Mouse (Mus musculus) megakaryocyte, adult 5-6 weeks (primary cell): ENCODE results near the gene Cul9. TPM values are rescaled to one million over a fixed set of nuclear protein-coding genes. Genes with fewer than 3 reads are reported as not detected.

Experiments used
- ATAC-seq: 2 replicates; pipeline ENCODE4 v1.8.0; 2016; ENCODE audit warnings: mild to moderate bottlenecking, inconsistent platforms; ENCODE audit not compliant: poor library complexity, severe bottlenecking
- total RNA-seq, 2 experiments: library from RNA; stranded (forward) in 1 of 2; stranded (reverse) in 1 of 2; fragments of 153-499, 151-499 nt in 1 of 2; fragments of 221-1000, 200-1000 nt in 1 of 2; gene quantifications; 2 replicates each; pipeline versions ENCODE4 v1.2.3 to v1.2.4; 2015 to 2017

Cul9 gene
- total RNA-seq, 2 experiments from 2014 or later: 4.3 to 4.4 TPM

DNA sequence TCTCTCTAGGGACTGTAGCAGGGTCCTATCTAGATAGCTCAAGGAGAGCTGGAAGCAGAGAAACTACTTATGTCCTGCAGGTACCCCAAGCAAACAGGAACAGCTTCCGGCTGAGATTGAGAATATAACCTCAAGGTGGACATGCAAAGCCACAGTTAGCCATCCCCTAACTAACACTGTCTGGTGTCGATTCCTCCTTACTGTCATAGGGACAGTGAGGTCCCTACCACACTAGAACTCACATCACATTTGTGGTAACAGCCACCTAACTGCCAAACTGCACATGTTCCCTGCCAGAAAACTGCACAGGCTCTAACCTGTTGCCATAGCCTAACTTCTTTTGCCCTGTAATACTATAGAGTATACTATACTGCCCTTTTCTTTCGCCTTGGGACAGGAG lies 7.7 kb upstream of the Cul9 start:
- no peak for ATAC-seq

DNA sequence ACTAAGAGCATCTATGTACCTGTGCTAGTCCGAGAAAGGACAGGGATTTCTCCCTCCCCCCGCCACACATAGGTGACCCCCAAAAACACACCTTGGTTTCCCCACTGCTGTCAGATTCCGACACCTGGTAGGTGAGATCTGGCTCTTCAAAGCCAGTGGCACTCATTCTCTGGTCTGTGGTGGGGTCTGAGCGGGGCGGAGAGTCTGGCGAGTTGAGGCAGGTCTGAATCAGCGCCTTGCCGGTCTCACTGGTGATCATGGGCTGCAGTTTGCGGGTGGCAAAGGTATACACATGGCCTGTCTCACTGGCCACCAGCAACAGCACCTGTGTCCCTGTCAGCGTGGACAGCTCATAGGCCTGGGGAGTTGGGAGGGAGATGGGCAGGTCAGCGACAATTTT lies 7.3 kb upstream of the Cul9 start:
- no peak for ATAC-seq

DNA sequence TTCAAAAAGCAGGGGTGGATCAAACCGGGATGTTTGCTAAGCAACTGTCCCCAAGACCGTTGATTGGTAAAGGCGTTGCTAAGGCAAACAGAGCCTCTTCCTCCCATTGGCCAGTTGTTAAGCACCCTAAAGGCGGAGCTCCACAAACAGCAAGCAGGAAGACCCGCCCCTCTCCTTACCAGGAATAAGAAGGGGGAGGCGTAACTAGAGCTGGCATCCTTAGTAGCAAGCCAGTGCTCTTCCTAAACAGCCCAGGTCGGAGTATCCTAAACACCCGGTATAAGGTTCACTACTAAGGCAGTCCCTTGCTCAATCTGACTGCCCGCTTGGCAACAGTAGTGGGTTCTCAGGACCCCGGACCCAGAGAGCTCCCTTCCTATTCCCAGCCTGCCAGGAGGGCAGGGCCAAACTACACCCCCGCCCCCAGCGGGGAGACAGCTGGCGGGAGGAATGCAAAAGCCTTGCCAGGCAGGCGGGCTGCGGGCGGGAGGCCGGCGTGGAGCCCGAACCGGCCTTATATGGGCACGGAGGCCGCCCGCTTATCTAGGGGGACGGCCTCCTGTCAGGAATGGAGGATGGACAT lies 6.7 kb upstream of the Cul9 start:
- ATAC-seq: peak; percentile 16; the same call in 1 of the 2 replicates

DNA sequence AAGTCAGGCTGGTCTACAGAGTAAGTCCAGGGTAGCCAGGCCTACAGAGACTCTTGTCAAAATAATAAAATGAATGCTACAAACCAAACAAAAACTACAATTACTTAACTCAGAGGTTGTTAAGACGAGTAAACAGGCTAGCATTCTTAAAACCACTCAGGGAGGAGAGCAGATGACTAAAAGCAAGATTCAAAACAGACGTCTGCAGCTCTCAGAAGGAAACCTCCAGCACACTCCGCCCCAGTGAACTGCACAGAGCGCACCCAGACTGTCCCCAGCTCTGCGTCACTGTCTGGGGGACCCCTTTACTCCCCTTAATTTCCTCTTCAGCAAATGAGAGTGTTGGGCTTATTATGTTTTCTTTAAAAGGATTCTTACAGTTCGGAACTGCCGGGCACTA lies 6.0 kb upstream of the Cul9 start:
- no peak for ATAC-seq

DNA sequence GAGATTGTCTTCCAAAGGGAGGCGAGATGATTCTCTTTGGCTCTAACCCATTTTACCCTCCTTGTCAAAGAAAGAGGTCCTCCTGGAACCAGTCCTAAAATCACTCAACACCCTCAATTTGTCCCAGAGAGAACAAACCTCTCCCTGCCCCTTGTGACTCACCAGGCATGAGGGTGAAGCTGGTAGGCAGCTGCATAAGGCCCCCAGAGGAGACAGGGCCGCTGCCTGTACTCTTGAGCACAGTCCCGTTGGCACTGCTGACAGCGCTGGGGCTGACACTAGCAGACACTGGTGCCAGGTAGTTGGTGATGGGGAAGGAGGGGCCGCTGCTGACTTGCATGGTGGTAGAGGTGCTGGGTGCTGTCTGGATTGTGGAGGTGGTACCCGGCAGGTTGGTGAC lies 5.2 kb upstream of the Cul9 start:
- no peak for ATAC-seq

DNA sequence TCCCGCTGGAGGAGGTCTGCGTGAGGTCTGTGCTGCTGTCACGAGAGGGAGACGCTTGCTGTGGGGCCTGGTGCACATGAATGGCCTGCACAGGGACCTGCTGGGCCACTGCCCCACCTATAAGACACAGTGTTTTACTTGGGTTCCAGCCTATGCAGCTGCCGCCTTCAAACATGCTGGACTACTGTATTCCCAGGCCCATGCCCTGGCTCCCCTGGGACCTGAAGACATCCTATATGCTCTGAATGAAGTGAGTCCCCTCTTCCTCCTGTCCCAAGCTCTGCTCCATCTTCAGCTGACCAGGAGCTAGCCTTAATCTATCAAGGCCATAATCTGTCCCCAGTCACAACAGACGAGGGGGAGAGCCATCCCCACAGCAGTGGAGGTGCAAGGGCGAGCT lies 4.7 kb upstream of the Cul9 start:
- no peak for ATAC-seq

DNA sequence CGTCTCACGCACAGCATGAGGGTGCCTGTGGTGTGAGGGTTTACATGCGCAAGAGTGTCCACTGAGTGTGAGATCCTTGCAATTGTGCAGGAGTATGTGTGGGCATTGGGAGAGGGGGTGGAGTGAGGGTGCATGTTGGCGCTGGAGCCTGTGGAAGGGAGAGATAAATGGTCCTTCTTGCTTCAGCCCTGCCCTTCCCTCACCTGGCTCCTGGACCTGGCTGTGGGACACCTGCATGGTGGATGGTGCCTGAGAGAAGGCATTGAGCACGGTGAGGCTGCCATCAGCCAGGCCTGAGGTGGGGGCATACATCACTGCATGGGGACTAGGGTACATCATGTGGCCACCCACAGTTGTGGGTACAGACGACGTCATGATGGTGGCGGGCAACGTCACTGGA lies 3.5 kb upstream of the Cul9 start:
- no peak for ATAC-seq

DNA sequence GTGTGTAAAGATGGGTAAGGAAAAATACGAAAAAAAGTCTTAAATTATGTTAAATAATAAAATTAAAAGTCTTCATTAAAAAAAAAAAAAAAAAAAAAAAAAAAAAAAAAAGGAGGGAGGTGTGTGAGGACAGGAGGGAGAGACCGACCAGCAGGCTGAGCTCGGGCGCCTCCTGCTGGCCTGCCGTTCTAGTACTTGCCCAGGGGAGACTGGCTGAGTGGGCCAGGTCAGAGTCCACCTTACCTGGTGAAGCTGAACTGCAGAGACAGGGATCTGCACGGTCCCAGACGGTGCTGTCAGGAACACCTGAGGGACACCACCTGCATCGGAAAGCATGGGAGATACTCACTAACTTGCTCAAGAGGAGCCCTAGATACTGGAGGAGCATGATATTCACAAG lies 3.0 kb upstream of the Cul9 start:
- peak; percentile 60 for ATAC-seq

DNA sequence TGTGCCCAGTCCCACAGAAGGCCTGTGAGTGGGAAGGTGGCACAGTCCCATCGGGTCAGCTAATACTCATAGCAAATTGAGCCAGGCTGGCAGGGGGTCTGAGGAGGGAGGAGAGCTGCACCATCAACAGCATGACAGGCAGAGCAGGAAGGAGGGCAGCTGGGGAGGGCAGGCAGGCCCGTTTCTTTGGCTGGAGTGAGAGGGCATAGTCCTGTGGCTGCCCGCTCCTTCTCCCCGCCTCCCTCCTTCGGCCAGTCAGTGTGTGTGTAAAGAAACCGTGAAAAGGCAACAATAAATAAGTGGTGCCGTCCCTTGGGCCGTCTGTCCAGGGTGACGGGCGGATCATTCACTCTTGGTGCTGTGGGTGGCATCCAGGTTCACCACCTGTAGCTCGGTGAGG lies 2.6 kb upstream of the Cul9 start:
- no peak for ATAC-seq

DNA sequence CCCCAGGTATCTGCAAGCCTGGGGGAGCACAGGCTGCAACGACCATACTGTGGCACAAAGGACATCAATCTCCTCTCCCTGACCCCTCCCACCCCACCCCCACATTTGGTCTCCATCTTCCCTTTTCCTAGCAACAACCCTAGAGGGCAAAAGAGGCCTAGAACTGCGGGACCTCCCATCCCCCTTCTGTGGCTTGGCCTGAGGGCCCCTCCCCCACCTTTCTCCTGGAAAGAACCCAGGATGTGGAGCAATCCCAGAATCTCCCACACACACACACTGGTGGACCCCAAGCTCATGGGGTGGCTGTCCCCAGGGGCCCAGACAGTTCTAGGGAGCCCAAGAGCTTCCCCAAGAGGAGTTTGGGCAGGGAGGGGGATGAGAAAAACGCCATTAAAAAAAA lies 1.7 kb upstream of the Cul9 start:
- ATAC-seq: no peak

DNA sequence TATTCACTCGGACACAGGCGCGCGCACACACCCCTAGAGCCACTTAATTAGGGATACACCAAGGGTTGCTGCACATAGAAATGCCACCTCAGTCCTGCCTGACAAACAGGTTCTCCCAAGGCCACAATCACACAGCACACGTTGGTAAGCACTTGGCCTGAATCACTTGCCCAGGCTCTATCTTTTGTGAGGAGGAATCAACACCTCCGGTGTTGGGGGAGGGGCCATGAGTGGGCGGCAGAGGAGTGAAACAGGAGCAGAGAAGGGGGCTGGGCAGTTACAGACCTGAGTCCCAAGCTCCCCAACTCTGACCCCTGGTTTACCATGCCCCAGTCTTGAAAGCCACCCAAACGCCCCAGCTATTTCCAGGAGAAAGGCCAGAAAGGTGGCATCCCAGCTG lies 807 bp upstream of the Cul9 start:
- ATAC-seq: no peak

DNA sequence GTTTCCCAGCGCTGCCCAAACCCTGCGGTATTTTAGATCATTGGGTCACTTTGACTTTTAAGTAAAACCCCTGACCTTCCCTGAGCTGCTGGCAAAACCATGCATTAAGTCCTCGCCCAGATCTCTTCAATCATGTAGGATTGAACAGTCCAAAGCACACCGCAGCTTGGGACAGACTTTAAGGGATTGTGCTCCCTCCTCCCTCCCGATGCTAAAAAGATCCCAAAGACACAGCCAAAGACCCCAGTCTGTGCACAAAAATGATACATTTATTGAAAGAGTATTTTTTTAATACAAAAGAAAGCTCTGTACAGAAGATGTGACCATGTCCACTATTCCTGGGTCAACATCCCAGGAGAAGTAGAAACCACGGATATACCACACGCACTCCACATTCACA lies 403 bp upstream of the Cul9 start:
- ATAC-seq: no peak

DNA sequence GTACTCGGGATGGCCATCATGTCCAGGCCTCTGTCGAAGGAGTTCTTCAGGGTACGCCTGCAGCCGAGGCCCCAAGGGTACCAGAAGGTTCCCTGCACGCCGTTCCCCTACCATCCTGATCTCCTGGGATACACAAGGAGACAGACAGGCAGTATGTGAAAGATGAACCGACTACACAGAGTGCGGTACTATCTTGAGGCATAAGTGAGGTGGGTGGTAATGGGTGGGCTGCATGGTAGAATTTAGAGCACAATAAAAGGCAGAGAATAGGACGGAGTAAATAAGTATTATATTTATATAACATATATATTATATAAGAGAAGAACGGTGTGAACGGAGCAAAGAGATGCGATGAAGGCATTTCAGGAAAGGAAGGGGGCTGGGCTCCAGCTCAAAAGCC lies 2.5 kb downstream of the Cul9 start:
- no peak for ATAC-seq

DNA sequence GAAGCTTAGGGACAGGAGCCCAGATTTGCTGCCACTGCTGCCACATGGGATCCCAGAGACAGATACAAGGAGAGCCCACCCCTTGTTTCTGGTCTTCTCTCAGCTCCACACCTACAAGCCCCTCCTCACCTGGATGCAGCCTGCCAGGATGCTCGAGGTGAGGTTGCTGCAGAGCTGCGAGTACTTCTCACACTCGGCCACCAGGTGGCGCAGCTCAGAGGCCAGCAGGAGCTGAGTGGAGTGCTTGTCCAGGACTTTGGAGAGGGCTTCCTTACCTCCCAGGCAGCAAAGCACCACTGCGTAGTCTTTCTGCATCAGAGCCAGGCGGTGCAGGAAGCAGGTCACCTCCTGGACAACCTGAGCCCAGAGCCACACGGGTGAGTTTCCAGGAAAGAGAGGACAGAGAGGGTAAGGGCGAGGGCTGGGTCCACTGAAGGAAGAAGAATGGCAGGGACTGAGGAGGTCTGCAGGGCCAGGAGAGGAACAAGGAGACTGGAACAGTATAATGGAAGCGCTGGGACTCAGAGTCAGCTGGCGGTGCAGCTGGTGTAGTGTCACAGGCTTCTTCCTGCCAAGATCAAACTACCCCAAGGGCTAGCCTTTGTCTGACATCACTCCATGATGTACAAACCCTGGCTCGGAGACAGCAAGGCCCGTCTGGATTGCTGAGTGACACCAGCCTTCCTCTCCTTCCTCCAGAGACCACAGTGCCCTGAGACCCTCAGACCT lies 20.4 kb downstream of the Cul9 start:
- peak; percentile 75 for ATAC-seq

DNA sequence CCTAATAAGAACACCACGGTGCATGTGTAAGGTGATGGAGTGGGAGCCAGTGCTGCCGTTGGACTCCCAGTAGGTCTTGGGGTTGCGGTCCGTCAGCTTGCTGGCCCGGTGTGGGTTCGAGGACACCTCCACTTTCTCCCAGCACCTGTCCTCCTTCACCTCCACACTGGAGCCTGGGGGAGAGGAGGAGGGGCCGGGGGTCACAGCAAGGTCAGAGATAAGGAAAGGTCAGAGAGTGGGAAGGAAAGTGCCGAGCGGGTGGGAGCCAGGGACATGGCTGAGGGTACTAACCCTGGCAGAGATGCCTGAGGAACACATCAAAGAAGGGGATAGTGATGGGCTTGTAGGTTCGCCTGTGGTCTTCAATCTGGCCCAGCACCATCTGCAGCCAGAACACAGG lies 21.1 kb downstream of the Cul9 start:
- ATAC-seq: no peak

DNA sequence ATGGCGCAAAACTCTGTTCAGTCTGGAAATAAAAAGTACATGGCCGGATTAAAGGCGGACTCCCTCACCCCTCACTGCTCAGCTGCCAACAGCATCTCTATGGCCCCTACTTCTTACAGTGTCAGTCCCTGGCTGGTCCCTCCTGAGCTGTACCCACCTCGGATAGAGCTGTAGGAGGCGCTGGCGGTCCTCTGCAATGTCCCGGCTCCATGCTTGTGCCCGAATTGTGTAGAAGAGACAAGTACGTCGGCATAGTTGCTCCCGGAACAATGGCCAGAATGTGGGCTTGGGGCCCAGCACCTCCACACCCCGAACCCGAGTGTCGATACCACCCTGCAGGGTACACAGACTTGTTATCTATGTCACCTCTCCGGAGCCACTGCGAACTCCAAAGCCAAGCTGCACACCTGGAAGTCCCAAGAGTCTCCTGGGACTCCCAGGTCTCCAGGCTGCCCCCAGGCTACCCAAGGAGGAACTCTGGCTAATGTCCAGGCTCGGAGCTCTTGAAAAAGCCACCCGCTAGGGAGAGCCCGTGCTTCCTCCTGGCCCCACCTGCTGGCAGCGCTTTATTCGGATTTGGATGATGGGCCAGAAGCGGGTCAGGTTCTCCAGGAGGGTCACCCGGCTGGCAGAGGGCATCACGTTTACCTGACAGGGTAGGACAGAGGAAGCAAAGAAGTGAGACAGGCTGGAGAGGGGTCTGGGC lies 24.1 kb downstream of the Cul9 start:
- no peak for ATAC-seq

DNA sequence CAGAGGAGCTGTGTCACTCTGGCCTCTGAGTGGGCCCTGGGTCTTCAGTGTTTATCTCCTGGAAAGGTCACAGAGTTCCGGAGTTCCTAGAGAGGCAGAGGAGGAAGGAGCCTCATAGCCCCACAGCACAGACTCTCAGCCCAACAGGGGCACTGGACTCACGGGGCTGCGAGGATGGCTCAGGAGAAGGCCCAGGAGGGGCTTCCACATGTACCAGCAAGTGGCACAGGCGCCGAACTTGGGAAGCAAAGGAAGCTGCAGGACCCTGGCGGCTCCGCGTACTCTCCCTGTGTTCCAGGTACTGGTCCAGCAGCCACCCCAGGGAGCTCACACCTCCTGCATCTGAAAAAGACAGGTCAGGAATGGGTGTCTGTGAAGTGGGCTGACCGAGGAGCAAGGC lies 25.0 kb downstream of the Cul9 start:
- ATAC-seq: no peak

DNA sequence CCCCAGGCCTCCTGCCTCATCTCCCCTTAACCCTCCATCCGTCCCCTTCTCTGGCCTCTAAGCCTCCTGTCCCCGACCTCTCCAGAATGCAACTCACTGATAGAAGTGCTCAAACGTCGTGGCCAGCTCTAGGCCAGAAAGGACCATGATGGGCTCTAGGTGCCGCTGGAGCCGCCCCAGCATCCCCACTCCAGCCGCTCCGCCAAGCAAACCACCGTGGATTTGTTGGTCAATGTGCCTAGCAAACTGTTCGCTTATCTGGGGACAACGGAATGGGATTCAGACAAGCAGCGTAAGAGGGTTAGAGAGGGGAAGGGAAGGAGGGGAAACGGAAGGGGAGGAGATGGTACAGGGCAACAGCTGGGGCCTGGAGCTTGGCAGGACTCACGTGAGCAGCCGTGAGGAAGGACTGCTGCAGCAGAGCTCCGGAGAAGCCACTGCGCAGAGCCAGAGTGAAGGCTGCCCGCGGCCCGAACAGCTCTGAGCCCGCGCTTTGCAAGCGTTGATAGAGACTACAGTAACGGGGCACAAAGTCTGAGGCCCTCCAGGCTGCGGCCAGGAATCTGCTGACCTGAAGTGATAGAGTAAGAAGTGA lies 25.7 kb downstream of the Cul9 start:
- ATAC-seq: peak; percentile 59; the same call in 1 of the 2 replicates

DNA sequence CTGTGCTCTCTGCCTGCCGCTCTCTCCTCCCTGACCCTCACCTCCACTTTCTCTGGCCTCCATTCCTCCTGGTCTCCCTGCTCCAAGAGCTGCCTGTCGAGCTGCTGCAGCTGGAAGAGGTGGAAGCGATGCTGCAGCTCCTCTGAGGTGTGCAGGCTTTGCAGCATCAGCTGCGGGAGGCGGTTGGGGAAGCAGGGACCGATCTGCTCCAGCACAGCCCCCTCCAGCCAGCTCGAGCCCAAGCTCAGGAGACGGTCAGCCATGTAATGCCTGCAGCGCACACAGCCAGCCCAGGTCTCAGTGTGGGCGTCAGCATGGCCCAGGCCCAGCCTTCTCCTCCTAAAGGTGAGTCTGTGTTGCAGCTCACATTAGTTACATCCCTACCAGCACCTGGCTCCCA lies 26.2 kb downstream of the Cul9 start:
- ATAC-seq: no peak

DNA sequence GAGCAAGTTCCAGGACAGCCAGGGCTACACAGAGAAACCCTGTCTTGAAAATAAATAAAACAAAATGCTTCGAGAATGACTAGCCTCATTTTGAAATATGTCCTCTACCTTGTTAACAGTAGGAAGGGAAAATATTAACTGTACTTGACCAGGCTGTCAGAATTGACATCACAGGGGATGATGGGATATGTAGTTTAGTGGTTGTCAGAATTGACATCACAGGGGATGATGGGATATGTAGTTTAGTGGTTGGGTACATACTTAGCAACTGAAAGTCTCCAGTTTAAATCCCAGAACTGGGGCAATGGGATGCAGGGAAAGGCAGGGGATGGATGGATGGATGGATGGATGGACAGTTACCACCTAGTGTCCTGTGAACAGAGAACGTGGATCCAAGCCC lies 32.9 kb downstream of the Cul9 start:
- no peak for ATAC-seq

DNA sequence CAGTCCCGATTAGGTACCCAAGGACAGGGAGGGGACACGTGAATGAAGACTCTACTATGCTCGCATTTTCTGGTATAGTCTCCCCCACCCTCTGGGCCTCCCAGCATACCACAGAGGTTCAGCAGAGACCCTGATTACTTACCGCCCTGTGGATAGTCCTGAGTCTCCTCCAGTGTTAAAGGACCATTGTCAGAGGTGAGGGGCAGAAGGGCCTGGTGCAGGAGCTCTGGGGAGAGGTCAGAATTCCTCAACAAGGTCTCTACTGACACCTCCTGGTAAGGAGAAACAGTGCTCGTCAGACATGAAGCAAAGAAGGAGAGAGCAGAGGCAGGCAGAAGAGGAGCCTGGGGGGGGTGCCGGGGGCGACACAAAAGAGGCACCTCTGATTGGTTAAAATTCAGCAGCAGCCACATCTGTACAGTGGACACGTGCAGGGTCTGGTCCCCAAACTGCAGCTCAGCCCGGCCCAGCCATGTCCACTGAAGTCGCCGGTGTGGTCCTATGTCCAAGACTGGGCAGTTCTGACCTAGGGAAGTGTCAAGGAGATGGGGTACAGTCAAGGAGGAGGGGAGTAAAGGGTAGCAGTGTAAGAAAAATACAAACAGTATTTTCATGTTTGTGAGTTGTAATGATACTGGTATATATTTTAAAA lies 35.0 kb downstream of the Cul9 start:
- ATAC-seq: no peak
